Mouse (Mus musculus) gastrocnemius, postnatal 25 days (tissue): ENCODE results near the gene Dmwd. TPM values are rescaled to one million over a fixed set of nuclear protein-coding genes. Genes with fewer than 3 reads are reported as not detected.

Experiments used
- DNase-seq: peaks from one replicate; pipeline ENCODE4 v3.0.0; 2022
- long read RNA-seq, 2 experiments: library from polyadenylated mRNA; stranded (forward); transcript quantifications; one replicate each; pipeline ENCODE4 v2.0.0; 2021
- total RNA-seq, 2 experiments: library from RNA; stranded (reverse); gene quantifications; 1 replicate in 1 of 2; 2 replicates in 1 of 2; pipeline ENCODE4 v1.2.3; 2021

The Dmwd gene
- total RNA-seq: 10 to 100 TPM; 22.4 to 22.7 TPM
- long read RNA-seq, experiment 1, transcript Dmwd-201 (5 exons, 2,494 nt): major isoform, 11 of 27 reads
- long read RNA-seq, experiment 1, transcript Dmwd-202 (4 exons, 2,388 nt): minor isoform, 6 of 27 reads
- long read RNA-seq, experiment 1, partial matches to known transcripts: 10 of 27 reads
- long read RNA-seq, experiment 1, other reads (novel, unspliced or antisense): 0 of 27 reads
- long read RNA-seq, experiment 2, transcript Dmwd-202 (4 exons, 2,388 nt): minor isoform, 14 of 43 reads
- long read RNA-seq, experiment 2, transcript Dmwd-201 (5 exons, 2,494 nt): major isoform, 18 of 43 reads
- long read RNA-seq, experiment 2, partial matches to known transcripts: 10 of 43 reads
- long read RNA-seq, experiment 2, other reads (novel, unspliced or antisense): 0 of 43 reads

GRCm38 (mm10) chr7:19075723-19076585, at the start of gene Dmwd:
Dmwd (plus strand) TSS chr7:19076227.
- peak; percentile 95 for DNase-seq

- no peak for DNase-seq
Measured at GRCm38 (mm10) chr7:19028067-19028466, 48.0 kb upstream of the Dmwd start.

DNA sequence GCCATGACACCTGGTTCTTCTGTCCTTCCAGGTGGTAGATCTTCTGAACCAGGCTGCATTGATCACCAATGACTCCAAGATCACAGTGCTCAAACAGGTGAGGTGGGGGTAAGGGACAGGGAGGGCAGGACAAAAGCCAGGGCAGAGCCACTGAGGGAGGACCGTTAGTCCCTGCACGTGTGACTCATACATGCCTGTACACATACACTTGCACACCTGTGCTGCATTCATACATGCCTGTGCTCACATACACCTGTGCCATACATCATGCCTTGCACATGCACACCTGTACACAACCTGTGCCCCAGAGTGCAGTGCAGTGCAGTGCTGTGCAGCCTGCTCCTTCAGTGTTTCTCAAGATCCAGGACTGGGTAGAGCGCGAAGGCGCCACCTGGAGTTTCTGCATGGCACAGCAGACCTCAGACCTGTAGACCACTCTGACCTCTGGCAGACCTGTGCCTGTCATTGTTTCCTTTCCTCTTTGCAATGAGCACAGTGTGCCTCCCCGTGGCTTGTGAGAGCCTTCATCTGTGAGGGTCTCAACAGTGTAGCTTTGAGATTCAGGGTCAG, 46.9 kb upstream of the Dmwd start:
- DNase-seq: no peak

DNA sequence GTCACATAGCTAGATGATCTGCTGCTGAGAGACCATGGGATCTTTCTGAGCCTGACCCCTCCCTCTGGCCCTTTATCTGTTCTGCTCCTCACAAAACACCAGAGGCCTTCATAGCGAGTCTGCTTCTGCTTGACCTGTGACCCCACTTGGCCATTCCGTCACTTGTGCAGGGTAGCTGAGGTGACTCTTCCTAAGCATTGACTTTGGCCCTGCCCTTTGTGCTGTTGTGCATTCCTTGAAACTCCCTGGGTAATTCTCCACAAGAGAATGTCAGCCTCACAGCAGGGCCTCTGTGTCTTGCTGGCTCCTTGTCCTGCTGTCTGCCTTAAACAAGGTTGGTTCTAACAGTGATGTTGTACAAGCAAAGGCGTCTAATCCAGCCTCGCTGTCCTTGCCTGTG, 44.4 kb upstream of the Dmwd start:
- no peak for DNase-seq

- no peak for DNase-seq
Measured at GRCm38 (mm10) chr7:19044616-19045015, 31.4 kb upstream of the Dmwd start.

- peak; percentile 81 for DNase-seq
Measured at GRCm38 (mm10) chr7:19046286-19047069, 29.5 kb upstream of the Dmwd start.

GRCm38 (mm10) chr7:19048006-19048527, 28.0 kb upstream of the Dmwd start:
- DNase-seq: no peak

DNA sequence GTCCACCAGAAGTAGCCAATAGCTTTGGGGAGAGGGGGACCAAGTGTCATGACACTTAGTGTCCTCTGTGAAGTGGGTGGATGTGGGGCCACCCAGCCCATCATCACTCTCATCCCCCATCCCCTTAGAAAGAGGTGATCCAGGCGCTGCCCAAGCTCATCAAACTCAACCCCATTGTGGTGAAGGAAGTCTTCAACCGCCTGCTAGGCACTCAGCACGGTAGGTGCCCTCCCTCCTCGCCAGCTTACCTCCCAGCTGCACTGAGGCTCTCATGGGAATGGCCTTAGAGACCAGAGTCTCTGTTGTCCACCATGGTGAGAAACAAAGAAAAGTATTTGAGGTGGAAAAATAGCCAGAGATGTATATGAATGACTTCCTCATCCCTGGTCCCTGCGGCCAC, 26.8 kb upstream of the Dmwd start:
- DNase-seq: no peak

GRCm38 (mm10) chr7:19050172-19050571, 25.9 kb upstream of the Dmwd start:
- DNase-seq: no peak

- DNase-seq: no peak
Measured at GRCm38 (mm10) chr7:19051161-19051560, 24.9 kb upstream of the Dmwd start.

DNA sequence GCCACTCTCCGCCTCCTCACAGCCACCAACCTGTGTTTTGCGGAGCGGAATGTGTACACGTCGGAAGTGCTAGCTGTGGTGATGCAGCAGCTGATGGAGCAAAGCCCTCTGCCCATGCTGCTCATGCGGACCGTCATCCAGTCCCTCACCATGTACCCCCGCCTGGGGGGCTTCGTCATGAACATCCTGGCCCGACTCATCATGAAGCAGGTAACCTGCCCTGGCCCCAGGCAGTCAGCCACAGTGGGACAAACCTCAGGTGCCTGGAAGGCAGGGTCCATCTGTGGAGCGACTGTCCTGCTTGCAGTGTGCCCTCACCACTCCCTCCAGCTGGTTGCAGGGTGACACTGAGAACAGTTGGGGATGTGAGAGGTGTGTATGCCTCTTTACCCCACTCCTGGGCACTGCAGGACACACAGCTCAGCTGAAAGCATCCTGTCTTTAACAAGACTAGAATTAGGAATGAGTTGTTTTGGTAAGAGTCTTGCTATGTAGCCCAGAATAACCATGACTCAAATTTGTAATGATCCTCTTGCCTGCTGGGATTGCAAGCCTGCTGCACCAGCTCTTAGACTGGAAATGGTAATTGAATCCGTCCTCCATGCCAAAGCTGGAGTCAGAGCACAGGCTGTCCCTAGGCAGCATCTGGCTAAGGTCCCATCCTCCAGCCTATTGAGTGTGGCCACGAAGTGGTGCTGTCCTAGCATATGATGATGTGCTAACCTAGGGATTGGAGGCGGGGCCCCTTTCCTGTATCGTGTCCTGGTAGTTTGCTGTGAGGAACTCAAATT, 23.5 kb upstream of the Dmwd start:
- peak; percentile 75 for DNase-seq

GRCm38 (mm10) chr7:19053136-19053532, 22.9 kb upstream of the Dmwd start:
- DNase-seq: no peak

DNA sequence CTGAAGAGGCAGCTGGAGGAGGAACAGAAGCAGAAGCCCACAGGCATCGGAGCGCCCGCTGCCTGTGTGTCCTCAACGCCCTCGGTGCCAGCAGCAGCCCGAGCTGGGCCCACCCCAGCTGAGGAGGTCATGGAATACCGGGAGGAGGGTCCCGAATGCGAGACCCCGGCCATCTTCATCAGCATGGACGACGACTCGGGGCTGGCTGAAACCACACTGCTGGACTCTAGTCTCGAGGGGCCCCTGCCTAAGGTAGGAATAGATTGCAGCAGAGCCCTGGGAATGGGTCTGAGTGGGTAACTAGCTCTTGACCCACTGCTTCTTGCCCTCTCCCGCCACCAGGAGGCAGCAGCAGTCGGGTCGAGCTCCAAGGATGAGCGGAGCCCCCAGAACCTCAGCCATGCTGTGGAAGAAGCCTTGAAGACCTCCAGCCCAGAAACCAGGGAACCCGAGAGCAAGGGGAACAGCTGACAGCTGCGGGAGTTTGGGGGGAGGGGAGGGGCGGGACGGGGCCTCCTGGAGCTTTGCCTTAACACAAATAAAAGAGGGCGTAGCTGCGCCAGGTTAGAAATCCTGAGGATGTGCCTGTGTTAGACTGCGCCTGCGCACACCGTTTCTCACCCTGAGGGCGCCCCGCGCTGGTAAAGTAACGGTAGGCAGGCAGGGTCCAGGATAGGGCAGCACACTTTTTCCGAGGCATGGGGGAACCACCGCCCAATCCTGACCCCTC, 21.8 kb upstream of the Dmwd start, which contains the start of gene Rsph6a:
Gene Rsph6a (plus strand): TSS at position 644 of the 730 bp plus-strand sequence.
- no peak for DNase-seq

- DNase-seq: no peak
Measured at GRCm38 (mm10) chr7:19054777-19055076, 21.3 kb upstream of the Dmwd start.

DNA sequence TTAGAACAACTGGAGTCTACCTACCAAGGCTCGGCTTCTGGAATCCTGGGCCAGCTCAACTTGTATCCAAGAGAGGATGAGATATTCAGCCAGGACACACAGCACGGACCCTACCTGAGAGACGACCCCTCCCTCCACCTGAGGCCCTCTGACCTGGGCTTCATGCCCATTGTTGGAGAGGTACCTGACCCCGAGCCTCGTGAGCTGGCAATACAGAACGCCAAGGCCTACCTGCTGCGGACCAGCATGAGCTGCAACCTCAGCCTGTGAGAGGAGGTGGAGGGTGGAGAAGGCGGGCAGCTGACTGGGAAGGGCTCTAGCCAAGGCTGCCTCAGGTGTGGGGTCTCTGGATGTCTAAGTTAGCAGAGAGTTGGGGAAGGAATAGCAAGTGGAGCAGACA, 20.9 kb upstream of the Dmwd start:
- no peak for DNase-seq

- DNase-seq: no peak
Measured at GRCm38 (mm10) chr7:19057405-19057804, 18.6 kb upstream of the Dmwd start.

- DNase-seq: no peak
Measured at GRCm38 (mm10) chr7:19065896-19066295, 10.1 kb upstream of the Dmwd start.

DNA sequence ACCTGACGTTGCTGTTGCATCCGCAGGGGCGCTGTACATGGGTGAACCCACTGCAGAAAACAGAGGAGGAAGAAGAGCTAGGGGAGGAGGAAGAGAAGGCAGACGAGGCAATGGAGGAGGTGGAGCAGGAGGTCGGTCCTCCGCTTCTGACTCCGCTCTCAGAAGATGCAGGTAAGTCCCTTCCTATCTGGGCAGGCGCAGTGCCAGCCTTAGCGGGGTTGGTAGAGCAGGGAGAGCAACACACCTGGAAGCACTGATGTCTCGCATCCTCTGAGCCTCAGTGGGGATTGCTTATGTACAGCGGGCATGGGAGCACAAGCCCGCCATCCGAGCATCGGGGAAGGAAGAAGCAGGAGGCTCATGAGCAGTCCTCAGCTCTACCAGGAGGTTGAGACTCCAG, 9.0 kb upstream of the Dmwd start:
- DNase-seq: no peak

- no peak for DNase-seq
Measured at GRCm38 (mm10) chr7:19067935-19068334, 8.1 kb upstream of the Dmwd start.

GRCm38 (mm10) chr7:19068707-19069106, 7.3 kb upstream of the Dmwd start:
- DNase-seq: no peak
